Mouse (Mus musculus) kidney, embryonic 14.5 days (tissue): ENCODE measurements around the gene Ngdn. TPM values are rescaled to one million over a fixed set of nuclear protein-coding genes. Genes with fewer than 3 reads are reported as not detected.

Experiments
- ATAC-seq: fragments of 200-750 bp; cut with Nextera tagmentation; 2 replicates; pipeline ENCODE4 v1.8.0; 2017; ENCODE audit warnings: moderate number of reproducible peaks, mild to moderate bottlenecking, moderate TSS enrichment, moderate library complexity; ENCODE audit not compliant: low FRiP score, low TSS enrichment
- H3K27ac ChIP-seq: fragments of 300-500 bp; sonication (generic); 2 replicates; pipeline ENCODE4 v1.5.1; 2014; ENCODE audit warnings: low read depth, mild to moderate bottlenecking, low read length, moderate library complexity, mixed read lengths
- H3K27me3 ChIP-seq: fragments of 300-500 bp; sonication (generic); 2 replicates; pipeline ENCODE4 v1.6.1; 2014; ENCODE audit warnings: mild to moderate bottlenecking, low read length; ENCODE audit not compliant: control insufficient read depth, insufficient read depth
- H3K36me3 ChIP-seq: fragments of 300-500 bp; sonication (generic); 2 replicates; pipeline ENCODE4 v1.6.1; 2014; ENCODE audit warnings: low read length, mixed read lengths; ENCODE audit not compliant: control insufficient read depth, insufficient read depth
- H3K4me1 ChIP-seq: fragments of 300-500 bp; sonication (generic); 2 replicates; pipeline ENCODE4 v1.6.1; 2014; ENCODE audit warnings: low read length, mixed read lengths; ENCODE audit not compliant: control insufficient read depth, insufficient read depth
- H3K4me2 ChIP-seq: fragments of 300-500 bp; sonication (generic); replicated peaks from 2 replicates; pipeline ENCODE4 v1.6.1; 2014; ENCODE audit warnings: low read depth, mild to moderate bottlenecking, low read length
- H3K4me3 ChIP-seq: fragments of 300-500 bp; sonication (generic); 2 replicates; pipeline ENCODE4 v1.5.1; 2014; ENCODE audit warnings: mild to moderate bottlenecking, low read length
- H3K9ac ChIP-seq: fragments of 300-500 bp; sonication (generic); 2 replicates; pipeline ENCODE4 v1.6.1; 2014; ENCODE audit warnings: low read depth, mild to moderate bottlenecking, low read length, moderate library complexity
- H3K9me3 ChIP-seq: fragments of 300-500 bp; sonication (generic); 2 replicates; pipeline ENCODE4 v1.6.1; 2016; ENCODE audit warnings: low read length; ENCODE audit not compliant: control insufficient read depth
- WGBS: fragments of 180-500 bp; shearing (Covaris S2); extraction: QIAGEN DNeasy Blood & Tissue Kit; methylation state at CpG from one replicate; pipeline ENCODE4 v1.1.7; 2014; 5-methylcytosine and 5-hydroxymethylcytosine counted together
- polyA plus RNA-seq: library from polyadenylated mRNA; unstranded; fragments of >200 nt; fragmentation: Nextera tagmentation; extraction: Ambion mirVana; gene quantifications from 2 replicates; pipeline ENCODE4 v1.2.1, GENCODE M21; 2014

Gene Ngdn
- polyA plus RNA-seq, 1 experiment from 2014 or later, result 80.8 TPM

- Histone ChIP-seq H3K4me1 (no peaks in the 10 kb centered on the region), H3K27me3 (no peaks in the 10 kb centered on the region), H3K4me2 (peak overlapping the region; percentile 61), H3K9me3 (no peaks in the 10 kb centered on the region), H3K9ac (peak overlapping the region; percentile 77), H3K36me3 (peaks cover 15% of the 10 kb centered on the region), H3K27ac (peak overlapping the region; percentile 55; the same call in 1 of the 2 replicates), H3K4me3 (peak overlapping the region; percentile 82)
- WGBS, result under 1% methylated on average over 17 of the region's 17 CpGs
- peak; percentile 61; the same call in 1 of the 2 replicates for ATAC-seq
Observed at GRCm38 (mm10) chr14:55015767-55016111, 485 bp downstream of the Ngdn start.

GRCm38 (mm10) chr14:55016876-55017275, 1.6 kb downstream of the Ngdn start:
- no peaks in the 10 kb centered on the region for H3K9me3 ChIP-seq
- H3K27me3 ChIP-seq, result no peaks in the 10 kb centered on the region
- no peak overlapping the region for H3K9ac ChIP-seq
- 94% methylated on average over 16 of the region's 16 CpGs for WGBS
- H3K4me1 ChIP-seq, result no peaks in the 10 kb centered on the region
- no peak overlapping the region for H3K4me2 ChIP-seq
- H3K36me3 ChIP-seq, result peaks cover 27% of the 10 kb centered on the region
- H3K4me3 ChIP-seq, result no peak overlapping the region
- no peak for ATAC-seq
- no peak overlapping the region for H3K27ac ChIP-seq

DNA sequence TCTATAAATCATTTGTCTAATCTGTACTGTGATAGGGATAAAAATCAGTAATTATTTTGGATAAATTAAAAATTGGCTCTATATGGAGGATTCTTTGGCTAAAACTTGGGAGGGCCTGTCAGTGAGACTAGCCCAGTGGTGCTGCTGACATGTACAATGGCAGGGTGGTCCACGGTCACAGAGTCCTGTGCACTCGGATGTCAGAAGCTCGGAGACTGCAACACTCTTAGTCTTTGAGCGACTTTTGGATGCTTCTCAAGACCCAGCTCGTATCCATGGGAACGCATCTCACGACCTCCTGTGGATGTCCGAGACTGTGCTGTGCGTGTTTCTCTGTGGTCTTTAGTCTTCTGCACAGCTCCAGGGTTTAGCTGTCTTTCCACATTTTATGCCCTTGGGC, 5.1 kb downstream of the Ngdn start:
- Histone ChIP-seq H3K4me1 (no peaks in the 10 kb centered on the region), H3K9me3 (no peaks in the 10 kb centered on the region), H3K9ac (no peak overlapping the region), H3K27me3 (no peaks in the 10 kb centered on the region), H3K36me3 (peaks cover 58% of the 10 kb centered on the region), H3K27ac (no peak overlapping the region), H3K4me2 (no peak overlapping the region), H3K4me3 (no peak overlapping the region)
- ATAC-seq, result no peak
- 90% methylated on average over 9 of the region's 9 CpGs for whole genome bisulfite sequencing

DNA sequence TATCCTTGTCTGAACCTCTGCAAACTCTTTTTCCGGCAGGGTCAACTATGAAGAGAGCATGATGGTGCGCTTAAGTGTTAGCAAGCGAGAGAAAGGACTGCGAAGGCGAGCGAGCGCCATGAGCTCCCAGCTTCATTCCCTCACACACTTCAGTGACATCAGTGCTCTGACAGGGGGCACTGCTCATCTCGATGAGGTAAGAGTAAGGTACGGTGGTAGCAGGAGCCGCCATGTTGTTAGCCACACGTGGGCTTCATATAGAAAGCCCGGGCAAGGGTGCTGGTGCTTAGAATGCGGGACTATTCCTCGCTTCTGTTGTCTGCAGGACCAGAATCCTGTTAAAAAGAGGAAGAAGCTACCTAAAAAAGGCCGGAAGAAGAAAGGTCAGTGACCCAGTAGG, 7.8 kb downstream of the Ngdn start:
- 92% methylated on average over 15 of the region's 15 CpGs for WGBS
- Histone ChIP-seq H3K27me3 (no peaks in the 10 kb centered on the region), H3K4me3 (no peak overlapping the region), H3K27ac (no peak overlapping the region), H3K9ac (no peak overlapping the region), H3K9me3 (no peaks in the 10 kb centered on the region), H3K4me1 (no peaks in the 10 kb centered on the region), H3K36me3 (peaks cover 55% of the 10 kb centered on the region), H3K4me2 (no peak overlapping the region)
- ATAC-seq, result no peak

DNA sequence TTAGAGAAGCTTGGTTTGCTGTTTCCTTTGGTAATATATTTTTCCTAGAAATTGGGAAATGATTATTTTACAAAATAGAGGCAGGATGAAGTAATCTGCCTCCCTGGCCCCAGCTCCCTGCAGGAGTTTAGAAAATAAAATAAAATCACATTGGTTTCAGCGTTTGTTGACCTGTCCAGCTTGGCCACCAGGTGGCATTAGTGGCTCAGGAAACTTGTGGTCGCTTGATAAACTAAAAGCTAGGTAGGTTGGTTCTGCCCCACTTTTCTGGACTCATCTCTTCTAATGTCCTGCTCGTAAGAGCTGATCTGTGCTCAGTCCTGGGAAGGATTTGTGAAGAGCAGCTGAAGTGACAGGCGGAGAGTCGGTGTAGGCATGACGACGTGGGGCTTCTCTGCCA, 9.0 kb downstream of the Ngdn start:
- H3K4me1 ChIP-seq, result peaks cover 10% of the 10 kb centered on the region
- no peak overlapping the region for H3K9ac ChIP-seq
- H3K36me3 ChIP-seq, result peaks cover 54% of the 10 kb centered on the region
- H3K4me2 ChIP-seq, result no peak overlapping the region
- no peak overlapping the region for H3K27ac ChIP-seq
- H3K27me3 ChIP-seq, result no peaks in the 10 kb centered on the region
- no peak overlapping the region for H3K4me3 ChIP-seq
- 64% methylated on average over 7 of the region's 7 CpGs for WGBS
- no peak for ATAC-seq
- H3K9me3 ChIP-seq, result no peaks in the 10 kb centered on the region

GRCm38 (mm10) chr14:55025527-55025926, 10.3 kb downstream of the Ngdn start:
- Histone ChIP-seq H3K9ac (no peak overlapping the region), H3K9me3 (no peaks in the 10 kb centered on the region), H3K4me2 (no peak overlapping the region), H3K4me3 (no peak overlapping the region), H3K36me3 (peaks cover 47% of the 10 kb centered on the region), H3K4me1 (peaks cover 10% of the 10 kb centered on the region), H3K27me3 (no peaks in the 10 kb centered on the region), H3K27ac (no peak overlapping the region)
- ATAC-seq, result no peak
- 78% methylated on average over 5 of the region's 5 CpGs for WGBS

- no peak overlapping the region for H3K4me2 ChIP-seq
- H3K36me3 ChIP-seq, result peaks cover 30% of the 10 kb centered on the region
- H3K9me3 ChIP-seq, result no peaks in the 10 kb centered on the region
- whole genome bisulfite sequencing, result 21% methylated on average over 5 of the region's 5 CpGs
- H3K9ac ChIP-seq, result no peak overlapping the region
- no peaks in the 10 kb centered on the region for H3K27me3 ChIP-seq
- no peak overlapping the region for H3K27ac ChIP-seq
- H3K4me1 ChIP-seq, result peaks cover 10% of the 10 kb centered on the region
- 0 out of 2 replicates have a peak, but pooled peaks have one; percentile 33 for ATAC-seq
- H3K4me3 ChIP-seq, result no peak overlapping the region
Observed at GRCm38 (mm10) chr14:55027251-55027650, 12.0 kb downstream of the Ngdn start.

- 19% methylated on average over 6 of the region's 6 CpGs for whole genome bisulfite sequencing
- H3K4me1 ChIP-seq, result peaks cover 10% of the 10 kb centered on the region
- no peak overlapping the region for H3K27ac ChIP-seq
- no peaks in the 10 kb centered on the region for H3K27me3 ChIP-seq
- no peaks in the 10 kb centered on the region for H3K9me3 ChIP-seq
- no peak for ATAC-seq
- no peak overlapping the region for H3K9ac ChIP-seq
- H3K4me3 ChIP-seq, result no peak overlapping the region
- H3K36me3 ChIP-seq, result peaks cover 26% of the 10 kb centered on the region
- no peak overlapping the region for H3K4me2 ChIP-seq
Observed at GRCm38 (mm10) chr14:55027653-55028052, 12.4 kb downstream of the Ngdn start.

GRCm38 (mm10) chr14:55028333-55028835, 13.1 kb downstream of the Ngdn start:
- WGBS, result 19% methylated on average over 5 of the region's 5 CpGs
- Histone ChIP-seq H3K4me1 (peaks cover 10% of the 10 kb centered on the region), H3K9ac (no peak overlapping the region), H3K27me3 (no peaks in the 10 kb centered on the region), H3K4me2 (no peak overlapping the region), H3K36me3 (peaks cover 19% of the 10 kb centered on the region), H3K4me3 (no peak overlapping the region), H3K9me3 (no peaks in the 10 kb centered on the region), H3K27ac (no peak overlapping the region)
- no peak for ATAC-seq
